Comparison of ENCODE assay signal across 32 mouse cellular contexts in genomic region chr12:8087958-8088357, GRCm38 (mm10).
"Had no signal": no experiment of that assay in that cellular context is flagged by ENCODE, and none has a peak within 500 bp of the region (broad histone marks: within the 10 kb centered on the region; RNA-seq: fewer than 3 reads in every experiment).

No protein-coding gene starts in this region.

- ATAC-seq: liver, embryonic 12.5 days; liver, postnatal 0 days; lung, postnatal 0 days; midbrain, embryonic 13.5 days; midbrain, embryonic 15.5 days; midbrain, embryonic 16.5 days had no signal

- DNase-seq: left cerebral cortex, postnatal 4 days; liver; liver, embryonic 13.5 days; liver, postnatal 0 days; lung, adult 18-20 months; lung, adult 2 months; lung, embryonic 14.5 days; lung, postnatal 10 days; lung, postnatal 14 days; lung, postnatal 36 days; lung, postnatal 4 days; midbrain, embryonic 14.5 days had no signal

- H3K4me2 ChIP-seq: limb, embryonic 12.5 days; limb, embryonic 13.5 days; limb, embryonic 15.5 days; liver, embryonic 11.5 days; liver, embryonic 12.5 days; liver, embryonic 13.5 days; liver, embryonic 15.5 days; lung, embryonic 14.5 days; lung, embryonic 15.5 days; midbrain, embryonic 11.5 days; midbrain, embryonic 12.5 days; midbrain, embryonic 13.5 days; midbrain, embryonic 15.5 days; neural tube, embryonic 12.5 days had no signal

- H3K36me3 ChIP-seq: limb, embryonic 10.5 days; limb, embryonic 12.5 days; limb, embryonic 13.5 days; limb, embryonic 15.5 days; liver, embryonic 12.5 days; liver, embryonic 13.5 days; liver, embryonic 15.5 days; lung, embryonic 15.5 days; midbrain, embryonic 10.5 days; midbrain, embryonic 12.5 days; midbrain, embryonic 13.5 days; midbrain, embryonic 15.5 days; neural tube, embryonic 12.5 days had no signal

- H3K27me3 ChIP-seq: limb, embryonic 12.5 days; limb, embryonic 13.5 days; limb, embryonic 15.5 days; liver, embryonic 12.5 days; liver, embryonic 13.5 days; liver, embryonic 15.5 days; lung, embryonic 15.5 days; megakaryocyte, embryonic 14.5 days; midbrain, embryonic 12.5 days; midbrain, embryonic 13.5 days; midbrain, embryonic 15.5 days; neural tube, embryonic 12.5 days had no signal

- H3K27ac ChIP-seq: limb, embryonic 10.5 days; limb, embryonic 12.5 days; limb, embryonic 13.5 days; limb, embryonic 15.5 days; liver, embryonic 12.5 days; liver, embryonic 13.5 days; liver, embryonic 14.5 days; liver, embryonic 15.5 days; lung, embryonic 15.5 days; macrophage; midbrain, embryonic 10.5 days; midbrain, embryonic 12.5 days; midbrain, embryonic 13.5 days; midbrain, embryonic 15.5 days; neural tube, embryonic 12.5 days had no signal

- H3K9me3 ChIP-seq: limb, embryonic 10.5 days; limb, embryonic 12.5 days; limb, embryonic 13.5 days; limb, embryonic 15.5 days; liver, embryonic 12.5 days; liver, embryonic 13.5 days; liver, embryonic 15.5 days; lung, embryonic 15.5 days; megakaryocyte, embryonic 14.5 days; midbrain, embryonic 10.5 days; midbrain, embryonic 12.5 days; midbrain, embryonic 13.5 days; midbrain, embryonic 15.5 days; neural tube, embryonic 12.5 days had no signal

- H3K4me3 ChIP-seq: limb, embryonic 10.5 days; limb, embryonic 12.5 days; limb, embryonic 13.5 days; limb, embryonic 15.5 days; liver, embryonic 12.5 days; liver, embryonic 13.5 days; liver, embryonic 15.5 days; lung, embryonic 15.5 days; megakaryocyte, embryonic 14.5 days; midbrain, embryonic 10.5 days; midbrain, embryonic 12.5 days; midbrain, embryonic 13.5 days; midbrain, embryonic 15.5 days; myocyte; neural tube, embryonic 12.5 days had no signal

- H3K4me1 ChIP-seq: limb, embryonic 10.5 days; limb, embryonic 13.5 days; limb, embryonic 15.5 days; liver, embryonic 12.5 days; liver, embryonic 13.5 days; liver, embryonic 15.5 days; lung, embryonic 15.5 days; megakaryocyte, embryonic 14.5 days; midbrain, embryonic 10.5 days; midbrain, embryonic 13.5 days; midbrain, embryonic 15.5 days; neural tube, embryonic 12.5 days had no signal

- H3K9ac ChIP-seq: limb, embryonic 12.5 days; limb, embryonic 13.5 days; limb, embryonic 15.5 days; liver, embryonic 12.5 days; liver, embryonic 13.5 days; liver, embryonic 14.5 days; liver, embryonic 15.5 days; liver, postnatal 0 days; lung, embryonic 14.5 days; lung, embryonic 15.5 days; midbrain, embryonic 12.5 days; midbrain, embryonic 13.5 days; midbrain, embryonic 15.5 days; neural tube, embryonic 12.5 days had no signal
